Mouse (Mus musculus): ENCODE measurements at regions not wholly inside any gene's neighbourhood (a gene's known extent, or its start where the extent isn't known, plus 50 kb on each side); places are given as distances from the start of the nearest gene placed in this dataset.

DNA sequence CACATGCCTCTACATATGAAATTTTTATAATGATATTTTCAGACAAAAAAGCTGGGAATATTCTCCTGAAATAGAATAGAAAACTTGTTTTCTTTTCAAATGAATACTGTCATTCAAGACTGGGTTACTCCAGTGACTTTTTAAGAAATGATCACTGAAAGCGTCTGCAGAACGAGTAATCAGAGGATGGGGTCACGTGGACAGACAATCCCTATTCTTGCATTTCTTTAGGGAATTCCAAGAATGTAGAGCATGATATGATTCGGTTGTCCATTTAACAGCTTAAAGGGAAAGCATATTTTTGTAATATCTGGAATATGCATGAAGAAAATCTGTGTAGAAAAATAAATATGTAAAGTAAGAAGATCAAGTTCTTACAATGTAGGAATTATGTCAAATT is 65.6 kb downstream of the 4933402N22Rik start:
- DNase-seq (ENCODE audit: low read depth, low spot score) = no peak

DNA sequence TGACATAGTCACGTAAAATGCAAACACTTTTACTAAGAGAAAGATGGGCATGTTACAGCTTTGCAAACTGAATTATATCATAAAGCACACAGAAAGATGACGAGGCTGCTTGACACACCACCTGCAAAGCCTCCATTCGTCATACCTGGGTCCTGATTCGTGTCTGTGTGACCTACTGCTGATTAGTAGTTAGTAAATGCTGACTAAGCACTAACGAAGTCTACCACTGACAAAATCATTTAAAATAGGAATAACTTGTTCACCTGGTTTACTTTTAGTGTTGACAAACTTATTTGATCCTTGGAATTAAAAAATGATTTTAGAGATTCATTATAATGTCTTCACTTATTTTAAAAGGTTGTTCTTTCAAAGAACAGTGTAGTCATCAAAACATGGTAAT is 71.3 kb downstream of the 4933402N22Rik start:
- no peak for DNase-seq (ENCODE audit: low read depth, low spot score)

DNA sequence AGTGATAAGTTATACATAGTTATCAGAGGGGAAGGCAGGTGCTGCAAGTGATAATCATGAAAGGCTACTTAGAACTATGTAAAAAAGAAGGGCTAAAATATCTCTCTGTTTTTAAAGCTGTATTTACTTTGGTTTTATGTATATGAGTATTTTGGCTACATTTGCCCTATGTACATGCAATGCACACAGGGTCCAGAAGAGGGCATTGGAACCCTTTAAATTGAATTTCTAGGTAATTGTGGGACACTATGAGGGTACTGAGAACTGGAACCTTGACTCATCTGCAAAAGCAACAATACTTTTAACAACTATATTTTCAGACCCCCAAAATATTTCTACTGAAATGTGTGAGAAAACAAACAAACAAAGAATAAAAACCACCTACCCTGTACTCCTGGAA is 82.9 kb downstream of the 4933402N22Rik start:
- DNase-seq (ENCODE audit: low read depth, low spot score) = no peak

DNA sequence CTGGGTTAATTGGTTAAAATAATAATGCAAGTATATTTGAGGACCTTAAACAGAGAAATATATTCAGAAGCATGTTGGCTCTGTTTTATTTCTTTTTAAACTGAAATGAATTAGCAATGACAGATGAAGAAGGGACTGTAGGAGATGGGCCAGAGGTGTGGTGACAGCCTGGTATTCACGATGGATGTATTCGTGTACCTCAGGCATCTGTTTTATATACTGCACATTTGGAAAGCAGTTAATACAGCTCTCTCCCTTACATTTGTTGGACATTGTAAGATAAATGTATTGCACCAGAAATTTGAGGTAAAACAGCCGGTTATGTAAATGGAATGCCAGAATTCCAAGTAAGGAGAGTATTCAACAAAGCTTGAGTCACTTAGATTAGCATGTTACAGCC is 88.6 kb downstream of the 4933402N22Rik start:
- no peak for DNase-seq (ENCODE audit: low read depth, low spot score)

DNA sequence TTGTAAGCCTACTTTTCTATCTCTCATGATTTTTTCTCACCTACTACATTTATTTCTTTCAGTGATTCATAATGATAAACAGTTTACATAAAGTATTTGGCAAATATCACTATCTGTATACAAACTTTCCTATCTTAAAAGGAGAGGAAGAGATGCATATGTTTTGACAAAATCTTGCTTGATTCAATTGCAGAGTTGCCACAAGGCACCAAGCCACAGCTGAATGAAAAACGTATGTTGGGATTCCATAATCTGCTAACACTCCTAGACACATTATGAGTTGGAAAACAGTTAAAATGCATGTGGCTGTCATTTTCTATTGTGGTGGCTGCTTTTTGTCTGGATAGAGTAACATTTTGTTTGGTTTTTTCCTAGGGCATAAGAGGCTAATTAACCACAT is 98.5 kb downstream of the 4933402N22Rik start:
- DNase-seq (ENCODE audit: low read depth, low spot score) = no peak

DNA sequence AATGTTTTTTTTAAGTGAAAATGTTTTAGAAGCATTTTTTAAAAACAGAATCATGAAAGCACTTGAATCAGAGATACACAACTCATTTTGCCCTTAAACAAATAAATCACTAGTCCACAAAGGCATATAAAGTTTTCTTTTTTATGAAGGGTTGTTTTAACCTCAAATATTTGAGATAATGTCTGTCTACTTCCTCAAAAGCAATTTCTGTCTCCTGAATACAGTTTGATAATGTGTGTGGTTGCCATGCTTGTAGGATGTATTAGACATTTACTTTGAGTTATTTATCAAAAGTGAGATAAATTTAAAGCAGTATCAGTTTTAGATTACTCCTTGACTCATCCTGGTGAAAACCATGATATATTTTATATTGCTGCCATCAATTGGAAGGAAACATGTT is 102.6 kb downstream of the 4933402N22Rik start:
- DNase-seq (ENCODE audit: low read depth, low spot score) = no peak

DNA sequence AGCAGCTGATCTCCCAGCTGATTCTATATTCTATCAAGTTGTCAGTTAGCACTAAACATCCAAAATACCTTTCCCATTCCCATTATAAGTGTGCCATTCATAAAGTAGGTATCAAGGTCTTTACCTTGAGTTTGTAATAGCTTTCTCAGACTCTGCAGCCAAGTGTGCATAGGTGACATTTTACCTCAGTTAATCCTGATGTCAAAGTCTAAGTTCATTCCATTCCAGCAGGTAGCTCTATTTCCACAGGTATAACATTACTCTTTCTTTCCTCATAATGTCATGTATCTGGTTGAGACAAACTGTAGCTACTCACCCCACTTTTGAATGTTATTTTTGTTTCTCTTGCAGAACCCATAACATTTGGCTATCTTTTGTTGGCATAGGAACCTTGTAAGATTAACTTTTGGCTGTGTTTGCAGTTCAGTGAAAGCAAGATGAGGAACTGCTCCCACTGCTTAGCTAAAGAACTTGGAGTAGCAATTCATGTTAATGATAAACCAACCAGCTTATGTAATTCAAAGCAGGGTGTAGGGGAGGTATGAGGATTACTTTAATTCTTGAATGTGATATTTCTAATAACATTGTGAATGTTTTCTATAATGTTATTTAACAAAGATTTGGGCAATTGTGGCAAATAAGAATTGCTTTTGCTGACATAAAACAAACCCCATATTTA is 107.0 kb downstream of the 4933402N22Rik start:
- no peak for DNase-seq (ENCODE audit: low read depth, low spot score)

DNA sequence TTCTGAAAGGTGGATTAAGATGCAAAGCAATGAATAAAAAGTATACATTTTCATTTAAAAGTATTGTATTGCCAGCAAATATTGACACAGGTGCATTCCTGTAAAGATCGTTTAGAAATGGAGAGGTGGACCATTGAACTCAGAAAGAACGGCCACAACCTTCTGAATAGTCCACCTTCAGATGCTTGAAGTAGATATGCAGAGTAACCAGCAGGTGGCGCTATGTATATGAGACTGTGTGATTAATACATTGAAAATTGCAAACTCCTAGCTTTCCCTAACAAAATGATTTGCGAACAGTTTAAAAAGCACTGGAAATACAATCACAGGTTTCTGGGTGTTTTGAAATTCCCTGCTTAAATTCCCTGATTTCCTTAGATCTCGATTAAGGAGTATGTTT is 112.2 kb downstream of the 4933402N22Rik start:
- DNase-seq (ENCODE audit: low read depth, low spot score) = peak; percentile 68

DNA sequence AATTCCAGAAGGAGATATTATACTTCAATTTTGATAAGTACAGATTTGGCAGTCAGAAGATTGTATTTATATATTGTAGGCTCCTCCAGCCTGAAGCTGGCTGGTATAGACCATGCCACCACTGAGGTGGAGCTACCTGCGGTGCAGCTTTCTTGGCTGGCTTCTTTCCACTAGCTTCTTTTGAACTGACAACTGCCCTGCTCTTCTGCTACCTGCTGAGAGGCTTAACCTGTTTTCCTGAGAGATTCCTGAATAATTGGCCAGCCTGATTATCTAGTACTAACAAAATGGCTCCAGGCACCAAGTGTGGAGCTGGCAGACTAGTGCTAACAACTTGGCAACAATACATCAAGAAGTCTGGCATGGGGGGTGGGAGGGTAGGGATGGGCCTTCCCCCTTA is 132.0 kb downstream of the 4933402N22Rik start:
- no peak for DNase-seq (ENCODE audit: low read depth, low spot score)

DNA sequence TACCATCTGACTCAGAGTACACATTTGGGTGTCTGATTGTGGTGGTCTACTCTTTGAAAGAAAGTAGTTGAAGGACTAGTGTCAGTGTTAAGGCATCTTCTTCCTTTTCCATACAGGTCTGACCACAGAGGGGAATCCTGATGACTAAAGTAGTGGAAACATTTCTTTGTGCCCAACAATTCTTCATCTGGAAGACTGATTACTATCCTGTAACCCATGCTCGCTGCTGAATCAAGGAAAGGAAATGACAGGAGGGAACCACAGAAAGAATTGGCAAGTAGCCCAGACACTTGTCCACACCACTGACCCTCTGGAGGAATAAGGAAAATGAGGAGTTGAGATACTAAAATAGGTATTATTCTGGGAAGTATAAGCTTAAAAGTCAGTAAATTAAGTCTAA is 162.3 kb downstream of the 4933402N22Rik start:
- no peak for DNase-seq (ENCODE audit: low read depth, low spot score)

DNA sequence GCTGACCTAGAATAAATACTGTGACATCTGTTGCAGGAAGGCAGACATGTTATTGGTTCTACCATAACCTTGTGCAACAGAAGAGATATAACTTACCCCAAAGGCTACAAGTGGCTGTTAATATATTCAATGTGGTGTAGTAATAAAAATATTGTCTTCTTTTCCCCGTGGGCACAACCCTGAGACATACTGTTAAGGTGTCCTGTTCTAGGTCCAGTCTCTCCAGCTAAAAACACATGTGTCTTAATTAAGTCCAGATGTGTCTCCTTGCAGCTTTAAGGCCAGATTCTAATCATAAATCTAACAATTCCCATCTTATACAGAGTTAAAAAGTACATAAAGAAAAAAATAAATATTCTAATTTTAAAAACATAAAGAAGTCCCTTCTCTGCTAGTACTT is 175.8 kb downstream of the 4933402N22Rik start:
- DNase-seq (ENCODE audit: low read depth, low spot score) = peak; percentile 43

DNA sequence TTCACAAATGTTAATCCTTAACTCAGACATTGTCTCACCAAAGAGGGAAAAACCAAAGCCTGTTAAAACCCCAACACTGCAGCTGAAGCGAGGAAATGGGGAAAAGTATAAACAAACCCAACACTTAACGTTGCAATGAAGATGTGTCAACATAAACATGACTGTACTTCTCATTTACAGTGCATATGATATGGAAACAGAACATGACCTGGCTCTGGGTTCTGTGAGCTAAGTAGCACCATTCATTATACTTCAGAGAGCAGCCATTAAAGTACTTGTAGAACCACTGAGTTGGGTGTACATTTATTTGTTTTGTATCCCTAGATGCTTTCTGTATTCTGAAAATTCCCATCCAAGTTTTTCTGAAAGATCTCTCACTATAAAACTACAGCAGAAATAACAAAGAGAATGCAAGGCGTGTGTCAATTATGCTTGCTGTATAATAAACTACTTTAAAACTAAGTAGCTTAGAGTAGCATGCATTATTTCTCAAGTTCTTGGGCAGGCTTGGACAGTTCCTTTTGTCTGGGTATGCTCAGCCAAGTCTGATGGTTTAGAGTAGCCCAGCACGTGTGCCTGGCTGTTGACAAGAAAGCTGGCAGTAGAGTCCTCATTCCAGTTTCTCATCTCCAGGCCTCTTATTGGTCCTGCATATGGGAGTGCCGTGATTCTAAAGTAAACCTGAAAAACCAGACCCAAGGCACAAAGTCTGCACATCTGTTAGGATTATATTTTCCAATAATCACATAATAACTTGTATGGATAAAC is 198.9 kb downstream of the 4933402N22Rik start:
- no peak for DNase-seq (ENCODE audit: low read depth, low spot score)

DNA sequence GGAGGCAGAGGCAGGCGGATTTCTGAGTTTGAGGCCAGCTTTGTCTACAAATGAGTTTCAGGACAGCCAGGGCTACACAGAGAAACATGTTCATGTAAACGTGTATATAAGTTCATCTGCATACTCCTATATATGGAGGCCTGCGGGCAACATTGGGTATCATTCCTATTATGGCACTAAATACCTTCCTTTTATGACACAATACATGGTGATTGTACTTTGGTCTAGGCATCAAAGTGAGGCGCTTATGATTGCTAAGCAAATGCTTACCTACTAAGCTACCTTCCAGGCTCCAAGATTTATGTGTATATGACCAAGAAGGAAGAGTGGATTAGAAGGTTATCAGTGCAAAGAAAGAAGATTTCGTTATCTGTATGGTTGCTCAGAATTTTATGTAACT is 207.1 kb downstream of the 4933402N22Rik start:
- no peak for DNase-seq (ENCODE audit: low read depth, low spot score)

DNA sequence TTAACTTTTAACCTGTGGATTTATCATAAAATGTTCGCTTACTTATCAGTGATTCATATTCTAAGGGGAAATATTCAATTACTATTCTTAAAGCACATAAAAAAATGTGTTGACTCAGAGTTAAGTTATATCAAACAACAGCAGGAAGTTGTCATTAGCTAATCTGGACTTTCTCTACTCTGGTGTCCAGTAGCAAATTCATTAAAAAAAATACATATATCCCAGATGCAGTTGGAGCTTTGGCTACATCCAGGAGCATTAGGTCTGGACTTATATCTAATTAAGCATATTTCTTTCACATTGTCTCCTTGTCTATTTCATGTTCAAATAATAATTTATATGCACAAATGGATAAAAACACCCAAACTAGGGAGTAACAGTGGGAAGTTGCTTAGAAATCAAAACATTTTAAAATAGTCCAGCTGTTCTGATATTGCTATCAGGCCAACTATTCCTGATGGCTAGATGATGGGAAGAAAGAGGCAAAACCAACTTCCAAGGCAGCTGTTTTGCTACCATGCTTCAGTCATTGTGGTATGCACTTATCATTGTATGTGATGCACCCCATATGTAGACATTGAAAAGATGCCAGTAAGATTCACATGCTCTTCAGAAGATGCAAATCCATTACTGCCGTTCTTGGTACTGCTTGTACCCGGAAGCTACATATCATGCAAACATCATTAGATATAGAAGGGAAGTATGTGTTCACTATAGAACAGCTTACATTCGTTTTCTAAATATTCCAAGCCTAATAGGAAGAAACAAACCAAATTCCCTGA is 209.8 kb downstream of the 4933402N22Rik start:
- DNase-seq (ENCODE audit: low read depth, low spot score) = no peak

DNA sequence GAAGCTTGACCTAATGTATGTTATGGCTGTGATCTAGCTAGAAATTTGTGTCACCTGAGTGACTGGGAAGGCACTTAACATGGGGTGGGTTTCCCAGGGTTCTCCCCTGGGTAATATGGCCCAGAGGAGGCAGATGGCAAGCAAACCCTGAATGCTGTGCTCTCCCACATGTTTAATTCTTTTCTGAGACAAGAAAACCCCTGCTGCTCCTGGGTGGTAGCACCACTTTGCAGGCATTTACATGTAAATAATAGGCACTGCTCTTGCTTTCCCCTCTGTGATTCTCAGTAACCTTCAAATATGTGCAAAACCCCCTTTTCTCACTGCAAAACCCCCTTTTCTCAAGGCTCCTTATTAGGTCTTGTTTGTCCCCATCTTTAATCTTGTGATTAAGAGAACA is 221.1 kb downstream of the 4933402N22Rik start:
- no peak for DNase-seq (ENCODE audit: low read depth, low spot score)

DNA sequence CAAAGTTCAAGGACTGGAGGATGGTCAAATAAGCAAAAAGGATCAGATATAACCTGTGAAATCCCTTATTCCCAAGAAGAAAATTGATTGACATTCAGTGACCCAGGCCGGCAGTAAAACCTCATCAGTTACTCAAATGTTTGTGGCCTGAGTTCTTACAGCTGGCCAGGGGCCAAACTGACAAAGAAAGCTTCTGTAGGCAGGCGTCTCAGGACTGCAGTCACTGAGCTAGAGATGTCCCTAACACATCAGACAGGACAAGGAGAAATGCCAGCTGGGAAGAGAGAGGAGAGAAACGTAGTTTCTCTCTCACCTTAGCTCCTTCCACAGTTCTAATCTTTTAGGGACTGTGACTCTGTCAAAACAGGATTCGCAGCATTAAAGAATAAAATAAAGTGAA is 229.9 kb upstream of the Sema3d start:
- no peak for DNase-seq (ENCODE audit: low read depth, low spot score)

DNA sequence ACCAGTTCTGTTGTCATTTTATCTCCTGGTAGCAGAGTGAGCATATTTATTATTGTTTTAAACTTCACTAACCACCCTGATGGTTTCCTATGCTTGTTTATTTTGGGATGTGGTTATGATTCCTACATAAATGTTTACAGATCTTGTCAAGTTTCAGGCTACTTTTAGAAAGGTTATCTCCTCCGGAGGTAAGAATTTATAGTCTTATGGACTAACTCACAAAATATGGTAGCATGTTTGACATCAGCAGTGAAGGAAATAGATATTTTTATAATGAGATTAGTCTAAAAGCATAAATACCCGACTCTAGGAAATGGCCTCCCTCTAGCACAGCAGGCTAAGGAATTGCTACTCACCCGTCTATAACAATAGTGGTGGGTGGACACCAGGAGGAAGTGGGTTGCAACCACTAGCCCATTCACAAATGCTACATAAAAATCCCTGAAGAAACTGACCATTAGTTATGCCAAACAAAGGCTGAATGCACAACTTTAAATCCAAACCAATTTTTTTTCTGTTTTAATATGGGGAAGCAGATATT is 228.6 kb upstream of the Sema3d start:
- no peak for DNase-seq (ENCODE audit: low read depth, low spot score)

DNA sequence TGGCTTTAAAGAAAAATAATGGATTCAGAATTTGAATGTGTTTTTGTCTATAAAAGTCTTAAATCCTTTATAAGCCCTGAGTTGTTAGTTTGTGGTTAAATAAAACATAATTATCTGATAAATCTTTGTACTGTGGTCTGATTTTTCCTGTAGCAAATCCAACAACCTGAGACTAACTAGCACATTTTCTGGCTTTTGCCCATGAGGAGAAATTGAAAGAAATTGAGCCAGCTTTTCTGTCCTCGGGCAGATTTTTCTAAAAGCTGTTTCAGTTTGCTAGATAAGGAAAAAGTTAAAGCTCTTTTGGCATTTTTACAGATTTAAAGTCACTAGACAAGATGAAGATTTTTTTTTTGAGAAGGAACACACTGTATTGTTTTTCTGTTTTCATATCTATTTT is 191.5 kb upstream of the Sema3d start:
- DNase-seq (ENCODE audit: low read depth, low spot score) = no peak

DNA sequence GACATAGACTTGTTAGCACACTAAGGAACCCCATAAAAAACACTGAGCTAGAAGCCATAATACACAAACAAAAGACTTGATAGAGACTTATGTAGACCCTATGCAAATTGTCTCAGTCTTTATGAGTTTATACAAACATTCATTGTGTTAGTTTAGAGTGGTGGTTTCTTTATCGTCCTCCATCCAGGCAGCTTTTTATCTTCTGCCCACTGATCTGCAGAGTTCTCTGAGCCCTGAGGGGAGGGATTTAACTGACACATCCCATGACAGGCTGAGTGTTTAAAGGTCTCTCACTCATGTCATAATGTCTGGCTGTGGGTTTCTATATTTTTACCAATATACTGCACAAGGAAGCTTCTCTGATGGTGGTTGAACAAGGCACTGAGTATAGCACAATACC is 175.7 kb upstream of the Sema3d start:
- DNase-seq (ENCODE audit: low read depth, low spot score) = no peak

DNA sequence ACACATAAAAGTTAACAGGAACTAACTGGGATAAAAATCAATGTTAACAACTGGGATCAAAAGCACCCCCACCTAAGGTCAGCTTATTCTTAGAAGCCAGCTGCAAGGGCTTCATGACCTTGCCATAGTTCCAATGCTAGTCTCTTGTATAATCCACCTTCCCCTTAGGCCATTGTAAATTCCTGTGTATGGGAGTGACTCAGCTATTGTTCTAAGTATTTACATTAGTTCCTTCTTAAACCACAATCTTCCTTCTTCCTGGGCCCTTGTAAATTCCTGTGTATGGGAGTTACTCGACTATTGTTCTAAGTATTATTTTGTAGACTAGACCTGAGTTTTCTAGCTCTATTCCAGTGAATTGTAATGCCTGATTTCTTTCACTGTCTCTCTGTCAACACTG is 173.6 kb upstream of the Sema3d start:
- no peak for DNase-seq (ENCODE audit: low read depth, low spot score)

DNA sequence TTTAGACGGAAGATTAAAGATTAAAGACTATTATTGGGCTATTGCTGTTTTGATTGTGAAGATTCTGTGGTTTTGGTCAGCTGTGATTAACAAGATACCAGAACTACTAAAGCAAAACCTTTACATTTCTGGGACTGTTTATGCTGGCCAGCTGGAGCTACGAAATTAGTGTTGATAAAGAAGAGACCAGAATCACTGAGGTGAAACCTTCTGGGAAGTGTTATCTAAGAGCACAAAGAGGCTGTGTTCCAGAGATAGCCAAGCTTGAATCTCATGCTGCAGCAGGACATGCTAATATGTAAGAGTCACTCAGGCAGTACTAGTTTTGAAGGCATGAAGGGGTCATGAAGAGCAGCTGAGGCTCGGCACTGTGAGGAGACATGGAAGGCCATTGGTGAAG is 169.7 kb upstream of the Sema3d start:
- no peak for DNase-seq (ENCODE audit: low read depth, low spot score)

DNA sequence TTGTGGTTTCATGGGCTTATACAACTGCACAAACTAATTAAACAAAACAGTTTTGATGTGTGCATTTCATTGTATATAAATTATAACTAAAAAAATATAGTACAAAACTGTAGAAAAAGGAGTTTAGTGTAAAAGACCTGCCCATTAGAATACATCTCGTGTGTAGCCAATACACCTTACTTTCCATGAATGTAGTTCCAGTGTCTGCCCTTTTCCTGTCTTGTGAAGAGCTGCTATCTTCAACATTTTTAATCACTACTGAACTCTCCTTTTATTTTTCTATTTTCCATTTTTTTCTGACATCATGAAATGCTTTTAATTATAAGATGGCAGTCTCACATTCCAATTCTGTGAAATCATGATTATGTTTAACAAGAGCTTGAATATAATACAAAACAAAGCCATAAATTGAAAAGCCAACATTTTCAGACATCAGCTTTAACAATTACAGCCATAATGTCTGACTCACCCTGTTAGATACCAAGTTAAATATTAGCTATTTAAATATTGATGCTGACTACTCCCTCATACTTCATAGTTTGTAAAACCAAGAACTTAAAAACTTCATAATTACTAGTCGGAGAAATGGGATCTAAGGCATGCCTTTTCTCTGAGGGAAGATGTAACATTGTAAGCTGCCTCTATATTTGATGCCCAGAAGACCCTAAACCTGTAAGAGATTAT is 163.6 kb upstream of the Sema3d start:
- no peak for DNase-seq (ENCODE audit: low read depth, low spot score)

All from forelimb bud, embryonic 11.5 days (tissue).